Mouse (Mus musculus): ENCODE results near the gene 2310033P09Rik. TPM values are rescaled to one million over a fixed set of nuclear protein-coding genes. Genes with fewer than 3 reads are reported as not detected.

2310033P09Rik gene
- total RNA-seq, 2 experiments from 2014 or later, result 19.7 to 20.4 TPM

Other genes starting within 250 kb of the 2310033P09Rik start
- 10 to 100 TPM; 22.0 to 22.7 TPM for gene Trim11, start 230.2 kb upstream of the 2310033P09Rik start, total RNA-seq (2021)
- gene Obscn, start 71.9 kb upstream of the 2310033P09Rik start, total RNA-seq (2021), result 1 to 10 TPM; 2.1 to 2.3 TPM
- gene Iba57, start 44.6 kb upstream of the 2310033P09Rik start, total RNA-seq (2021), result 10 to 100 TPM; 11.4 to 13.9 TPM
- 1 to 10 TPM; 1.6 to 3.9 TPM for gene Gjc2, start 25.1 kb upstream of the 2310033P09Rik start, total RNA-seq (2021)
- gene Guk1, start 16.1 kb upstream of the 2310033P09Rik start, total RNA-seq (2021), result 100 to 1,000 TPM; 115 to 117 TPM
- 10 to 100 TPM; 36.7 to 42.7 TPM for gene Mrpl55, start 5.8 kb upstream of the 2310033P09Rik start, total RNA-seq (2021)
- 100 to 1,000 TPM; 433 to 443 TPM for gene Arf1, start 19.9 kb downstream of the 2310033P09Rik start, total RNA-seq (2021)
- gene Wnt3a, start 82.4 kb downstream of the 2310033P09Rik start, total RNA-seq (2021), result not detected
- 10 to 100 TPM; 14.0 to 15.2 TPM for gene Wnt9a, start 98.6 kb downstream of the 2310033P09Rik start, total RNA-seq (2021)
- gene Prss38, start 167.3 kb downstream of the 2310033P09Rik start, total RNA-seq (2021), result not detected
- 10 to 100 TPM; 34.4 to 34.5 TPM for gene Jmjd4, start 241.7 kb downstream of the 2310033P09Rik start, total RNA-seq (2021)
- gene Snap47, start 242.9 kb downstream of the 2310033P09Rik start, total RNA-seq (2021), result 100 to 1,000 TPM; 366 to 371 TPM